Mouse (Mus musculus): ENCODE measurements around the gene Resp18. TPM values are rescaled to one million over a fixed set of nuclear protein-coding genes. Genes with fewer than 3 reads are reported as not detected.
A peak's percentile ranks its signal among the peaks of the same experiment; 100 is the strongest.

Resp18 gene
- total RNA-seq, 2 experiments from 2014 or later: not detected

DNA sequence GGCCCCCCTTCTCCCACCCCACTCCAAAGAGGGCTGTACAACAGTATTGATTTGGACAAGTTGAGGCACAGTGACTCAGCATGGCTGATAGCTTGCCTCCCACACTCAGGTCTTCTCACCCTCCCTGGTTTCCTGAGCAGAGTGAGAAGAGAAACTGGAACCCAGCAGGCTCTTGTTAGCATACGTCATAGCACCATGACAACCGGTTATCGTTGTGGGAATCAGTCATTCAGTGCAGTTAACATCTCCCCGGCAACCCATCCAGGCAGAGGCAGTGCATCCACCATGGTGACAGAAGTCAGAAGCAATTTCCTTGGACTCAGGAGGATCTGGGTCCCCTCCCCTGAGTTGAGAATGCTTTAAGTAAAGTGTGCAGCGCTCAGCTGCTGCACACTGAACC, 4.8 kb upstream of the Resp18 start:
- no peak for ATAC-seq (replicated peaks; ENCODE audit: low FRiP score, low TSS enrichment, poor library complexity, severe bottlenecking)

DNA sequence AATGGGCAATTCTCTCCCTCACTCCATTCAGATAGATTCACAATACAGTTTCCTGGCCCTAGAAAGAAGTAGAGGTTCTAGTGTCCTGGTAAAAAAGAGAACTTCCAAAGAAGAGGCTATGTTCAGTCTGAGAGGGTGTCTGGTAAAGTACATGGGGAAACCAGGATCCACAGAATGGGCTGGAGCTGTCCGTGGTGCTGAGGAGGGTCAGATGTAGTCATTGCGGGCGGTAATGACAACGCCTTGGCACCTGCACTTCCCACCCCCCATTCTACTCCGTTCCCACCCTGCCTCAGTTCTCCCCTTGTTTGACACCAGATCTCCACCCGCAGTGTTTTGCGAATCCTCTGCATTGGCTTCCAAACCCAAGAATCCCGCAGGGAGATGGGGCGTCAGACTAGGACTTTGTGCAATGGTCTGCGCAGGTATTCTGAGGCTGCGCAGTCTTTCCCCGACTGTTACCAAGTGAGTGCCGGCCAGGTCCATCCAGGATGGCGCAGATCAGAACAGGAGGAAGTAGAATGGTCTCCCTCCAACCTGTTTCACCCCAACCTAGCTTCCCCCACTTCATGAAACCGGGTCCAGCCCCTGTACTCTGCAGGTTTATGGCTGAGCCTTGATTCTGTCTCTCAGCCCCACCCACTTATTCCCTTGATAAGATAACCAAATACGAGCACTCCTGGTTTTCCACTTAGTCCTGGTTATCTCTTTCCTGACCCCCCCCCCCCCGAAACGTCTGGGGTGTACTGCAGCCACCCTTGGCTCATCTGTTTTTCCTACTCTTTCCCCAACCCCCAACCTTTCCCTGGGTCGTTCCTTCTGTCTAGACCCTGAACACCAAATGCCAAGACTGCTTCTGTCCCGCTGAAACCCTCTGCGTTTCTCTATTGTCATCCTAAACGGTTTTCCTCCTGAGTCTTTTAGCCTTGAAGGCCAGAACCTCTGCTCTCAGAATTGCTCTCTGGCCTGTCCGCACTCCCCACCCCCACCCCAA, 723 bp downstream of the Resp18 start:
- peak; percentile 55; the same call in 1 of the 2 replicates for ATAC-seq (replicated peaks; ENCODE audit: low FRiP score, low TSS enrichment, poor library complexity, severe bottlenecking)

DNA sequence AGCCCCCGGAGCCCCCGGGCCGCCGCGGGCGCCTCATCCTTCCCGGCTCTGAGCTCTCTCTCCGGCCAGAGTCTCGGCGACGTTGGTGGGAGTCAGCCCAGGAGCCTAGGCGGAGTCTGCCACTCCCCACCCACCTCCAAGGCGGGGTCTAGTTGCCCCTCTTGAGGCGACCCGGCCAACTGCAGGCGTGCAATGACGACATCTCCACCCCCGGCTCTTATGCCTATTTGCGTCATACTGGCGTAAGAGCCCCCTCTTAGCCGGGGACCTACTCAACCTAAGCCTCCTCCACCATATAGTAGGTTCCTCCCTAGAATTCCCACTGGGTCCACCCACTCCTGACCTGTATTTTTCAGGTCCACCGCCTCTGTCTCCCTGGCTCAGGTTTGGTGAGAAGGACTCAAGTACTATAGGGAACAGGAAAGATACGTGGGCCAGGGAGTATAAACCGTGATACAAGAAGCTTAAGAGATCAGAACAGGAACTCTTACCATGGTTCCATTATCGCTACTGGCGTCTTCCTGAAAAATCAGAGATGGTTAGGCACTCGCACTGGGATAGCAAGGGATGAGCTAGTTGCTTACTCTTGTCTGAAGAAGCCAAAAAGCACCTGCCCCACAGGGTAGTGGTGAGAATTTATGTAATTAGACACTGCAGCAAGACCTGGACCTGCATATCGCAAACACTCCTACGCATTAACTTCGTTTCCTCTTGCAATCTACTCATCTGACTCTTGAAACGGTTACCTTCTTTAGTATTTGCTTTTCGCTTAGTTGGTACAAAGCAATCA, 13.9 kb downstream of the Resp18 start, which contains the start of gene Ptprn:
TSS of gene Ptprn (minus strand) at position 412 of the 790 bp plus-strand sequence.
- ATAC-seq (replicated peaks; ENCODE audit: low FRiP score, low TSS enrichment, poor library complexity, severe bottlenecking): no peak

DNA sequence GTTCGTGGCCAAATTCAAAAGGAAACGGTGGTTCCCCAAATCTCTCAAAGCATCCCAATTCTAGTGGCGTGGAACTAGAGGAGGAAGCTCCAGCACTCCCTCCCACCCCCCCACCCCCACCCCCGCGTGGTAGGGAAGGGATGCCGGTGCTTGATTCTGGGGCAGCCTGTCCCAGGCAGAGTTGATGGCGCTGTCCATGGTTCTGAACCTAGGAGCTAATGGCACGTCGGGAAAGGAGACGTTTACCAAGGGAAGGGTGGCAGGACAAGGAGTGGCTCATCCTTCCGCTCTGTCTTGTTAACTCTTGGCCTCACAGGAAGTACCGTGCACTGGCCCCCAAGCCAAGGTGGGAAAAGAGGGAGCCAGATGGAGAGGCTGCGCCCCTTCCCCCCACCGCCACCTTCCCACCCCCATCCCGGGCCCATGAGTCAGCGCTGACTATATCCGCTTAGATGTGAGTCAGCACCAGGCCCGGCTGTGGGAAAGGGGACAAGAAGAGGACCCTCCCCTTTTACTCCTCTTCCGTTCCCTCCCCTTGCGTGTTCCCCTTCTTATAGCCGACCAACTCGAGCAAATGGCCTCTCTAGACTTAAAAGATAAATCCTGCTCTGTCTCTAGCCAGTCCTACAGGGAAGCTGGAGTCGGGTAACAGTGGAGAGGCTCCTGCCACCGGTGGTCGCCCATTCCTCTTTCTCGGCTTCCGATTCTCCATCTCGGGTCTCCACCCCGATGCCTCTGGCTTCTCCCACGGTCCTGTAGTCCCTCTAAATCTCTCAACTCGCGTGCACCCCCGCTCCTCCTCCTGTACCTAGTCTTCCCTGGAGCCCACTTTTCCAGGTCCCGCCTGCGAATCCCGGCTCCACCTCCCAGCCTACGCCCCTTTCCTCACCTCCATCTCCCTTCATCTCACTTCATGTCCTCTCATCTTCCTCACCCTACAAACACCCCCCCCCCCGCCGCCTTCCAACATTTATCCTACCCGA, 15.0 kb downstream of the Resp18 start:
- ATAC-seq (replicated peaks; ENCODE audit: low FRiP score, low TSS enrichment, poor library complexity, severe bottlenecking): peak; percentile 81

DNA sequence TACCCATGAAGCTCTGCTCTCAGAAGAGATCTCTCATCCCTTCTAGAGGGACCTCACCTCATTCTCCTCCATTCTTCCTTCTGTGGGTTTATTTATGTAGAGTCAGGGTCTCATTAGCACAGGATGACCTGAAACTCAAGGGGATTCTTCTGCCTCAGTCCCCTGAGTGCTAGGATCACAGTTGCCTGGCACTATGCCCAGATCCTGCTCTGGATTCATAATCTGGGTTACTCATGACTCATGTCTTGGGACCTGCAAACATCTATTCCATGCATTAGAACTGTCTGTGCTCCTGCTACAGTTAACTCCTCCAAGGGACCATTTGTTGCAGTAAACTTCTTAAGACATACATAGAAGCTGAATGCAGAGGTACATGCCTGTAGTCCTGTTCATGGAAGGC, 16.9 kb downstream of the Resp18 start:
- ATAC-seq (replicated peaks; ENCODE audit: low FRiP score, low TSS enrichment, poor library complexity, severe bottlenecking): no peak

DNA sequence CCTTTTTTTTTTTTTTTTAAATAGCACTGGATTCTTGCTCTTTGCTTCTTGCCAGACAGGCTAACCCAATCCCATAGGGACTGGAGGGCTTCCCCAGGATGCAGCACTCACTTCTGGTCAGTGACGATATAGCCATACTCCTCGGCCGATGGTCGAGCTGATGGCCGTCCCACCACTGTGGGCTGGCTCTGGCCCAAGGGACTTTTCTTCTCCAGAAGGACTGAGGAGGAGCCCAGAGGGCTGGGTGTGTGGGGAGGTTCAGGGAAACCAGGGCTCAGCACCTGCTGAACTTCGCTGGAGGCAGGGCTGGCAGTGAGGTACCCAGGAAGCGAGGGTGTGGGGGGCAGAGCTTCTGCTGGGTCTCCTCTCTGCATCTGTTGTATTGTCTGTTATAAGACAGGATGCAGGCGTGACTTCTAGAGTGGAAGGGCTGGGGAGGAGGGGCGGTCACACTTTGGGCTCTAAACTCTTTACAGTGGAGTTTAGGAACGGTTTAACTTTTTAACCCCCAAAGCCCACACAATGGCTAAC, 22.6 kb downstream of the Resp18 start:
- ATAC-seq (replicated peaks; ENCODE audit: low FRiP score, low TSS enrichment, poor library complexity, severe bottlenecking): no peak

DNA sequence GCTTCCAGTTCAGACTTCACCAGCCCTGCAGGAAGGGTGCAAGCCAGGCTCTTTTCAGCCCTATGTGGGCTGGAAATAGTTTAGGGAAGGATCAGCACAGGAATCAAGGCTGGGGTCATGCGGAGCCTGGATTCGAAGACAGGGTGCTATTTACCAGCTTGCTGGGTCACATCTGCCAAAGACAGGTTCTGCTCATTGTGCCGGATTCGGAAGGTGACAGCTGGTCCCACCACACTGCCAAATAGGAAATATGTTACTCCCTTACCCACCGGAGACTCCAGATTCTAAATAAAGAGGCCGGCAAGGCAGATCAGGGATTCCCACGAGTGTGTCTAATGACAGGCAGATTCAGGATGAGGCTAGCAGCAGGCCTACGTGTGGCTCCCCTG, 23.6 kb downstream of the Resp18 start:
- ATAC-seq (replicated peaks; ENCODE audit: low FRiP score, low TSS enrichment, poor library complexity, severe bottlenecking): no peak

DNA sequence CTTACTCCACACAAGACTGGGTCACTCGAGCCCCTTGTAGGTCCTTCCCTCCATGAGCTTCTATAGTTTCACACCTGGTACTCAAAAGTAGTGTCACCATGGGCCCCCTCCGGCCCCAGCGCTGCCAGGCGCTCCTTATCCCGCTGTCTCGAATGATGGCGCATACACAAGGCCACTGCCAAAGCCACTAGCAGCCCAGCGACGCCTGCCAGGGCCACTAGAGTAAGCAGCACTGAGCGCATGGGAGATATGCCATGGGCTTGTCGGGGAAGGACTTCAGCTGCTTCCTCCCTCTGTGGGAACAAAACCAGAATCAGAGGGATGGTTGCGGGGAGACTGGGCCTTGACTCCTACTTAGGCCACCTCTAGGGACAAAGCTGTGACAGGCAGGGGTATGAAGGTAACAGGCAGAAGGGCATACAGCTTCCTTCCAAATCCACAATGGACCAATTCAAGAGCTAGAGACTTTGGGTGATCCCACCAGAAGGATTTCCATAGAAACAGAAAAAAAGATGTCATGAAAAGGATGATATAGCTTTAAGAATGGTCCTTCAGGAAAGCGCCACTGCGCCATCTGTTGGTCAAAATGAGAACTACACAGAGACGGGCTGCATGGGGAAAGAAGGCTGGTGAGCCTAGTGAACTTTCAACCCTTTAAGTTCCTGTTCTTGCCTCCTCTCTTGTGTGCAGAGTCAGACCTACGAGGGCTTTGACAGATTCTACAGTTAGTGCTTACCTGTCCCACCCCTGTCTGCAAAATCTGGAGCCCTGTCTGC, 24.2 kb downstream of the Resp18 start:
- ATAC-seq (replicated peaks; ENCODE audit: low FRiP score, low TSS enrichment, poor library complexity, severe bottlenecking): peak; percentile 32; the same call in 1 of the 2 replicates

DNA sequence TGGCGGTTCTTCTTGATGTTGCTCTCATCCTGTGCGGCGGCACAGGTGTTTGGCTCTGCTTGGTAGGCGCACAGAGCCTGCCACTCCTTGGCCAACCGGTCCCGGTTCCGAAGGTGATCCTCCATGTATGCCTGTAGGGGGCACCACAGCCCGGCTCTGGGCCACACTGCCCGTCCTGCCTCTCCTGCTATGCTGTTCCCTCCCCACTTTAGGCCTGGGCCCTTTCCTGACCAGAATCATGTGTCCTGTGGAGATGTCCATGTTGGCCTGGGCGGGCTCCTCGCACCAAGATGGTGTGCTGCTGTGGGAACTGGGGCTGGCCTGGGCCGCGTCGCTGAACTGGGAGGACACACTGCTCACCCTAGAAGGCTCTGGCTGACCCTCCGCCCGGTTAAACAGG, 25.2 kb downstream of the Resp18 start:
- ATAC-seq (replicated peaks; ENCODE audit: low FRiP score, low TSS enrichment, poor library complexity, severe bottlenecking): no peak

DNA sequence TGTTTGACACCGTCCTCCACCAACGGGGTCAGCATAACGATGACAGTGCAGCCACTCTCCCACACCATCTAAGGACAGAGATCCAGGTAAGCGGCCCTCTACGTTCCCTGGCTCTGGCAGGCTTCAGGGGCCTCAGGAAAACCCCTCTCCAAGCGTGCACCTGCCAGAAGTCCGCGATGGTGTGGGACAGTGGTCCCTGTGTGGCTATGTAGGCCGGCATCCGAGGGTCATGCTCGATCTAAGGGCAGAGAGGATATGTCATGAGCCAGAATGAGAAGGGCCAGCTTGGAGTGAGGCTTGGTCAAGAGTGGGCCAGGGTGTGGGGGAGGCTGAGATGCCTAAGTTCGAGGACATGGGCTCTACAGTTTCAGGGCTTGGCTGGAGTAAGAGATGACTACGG, 25.9 kb downstream of the Resp18 start:
- no peak for ATAC-seq (replicated peaks; ENCODE audit: low FRiP score, low TSS enrichment, poor library complexity, severe bottlenecking)

DNA sequence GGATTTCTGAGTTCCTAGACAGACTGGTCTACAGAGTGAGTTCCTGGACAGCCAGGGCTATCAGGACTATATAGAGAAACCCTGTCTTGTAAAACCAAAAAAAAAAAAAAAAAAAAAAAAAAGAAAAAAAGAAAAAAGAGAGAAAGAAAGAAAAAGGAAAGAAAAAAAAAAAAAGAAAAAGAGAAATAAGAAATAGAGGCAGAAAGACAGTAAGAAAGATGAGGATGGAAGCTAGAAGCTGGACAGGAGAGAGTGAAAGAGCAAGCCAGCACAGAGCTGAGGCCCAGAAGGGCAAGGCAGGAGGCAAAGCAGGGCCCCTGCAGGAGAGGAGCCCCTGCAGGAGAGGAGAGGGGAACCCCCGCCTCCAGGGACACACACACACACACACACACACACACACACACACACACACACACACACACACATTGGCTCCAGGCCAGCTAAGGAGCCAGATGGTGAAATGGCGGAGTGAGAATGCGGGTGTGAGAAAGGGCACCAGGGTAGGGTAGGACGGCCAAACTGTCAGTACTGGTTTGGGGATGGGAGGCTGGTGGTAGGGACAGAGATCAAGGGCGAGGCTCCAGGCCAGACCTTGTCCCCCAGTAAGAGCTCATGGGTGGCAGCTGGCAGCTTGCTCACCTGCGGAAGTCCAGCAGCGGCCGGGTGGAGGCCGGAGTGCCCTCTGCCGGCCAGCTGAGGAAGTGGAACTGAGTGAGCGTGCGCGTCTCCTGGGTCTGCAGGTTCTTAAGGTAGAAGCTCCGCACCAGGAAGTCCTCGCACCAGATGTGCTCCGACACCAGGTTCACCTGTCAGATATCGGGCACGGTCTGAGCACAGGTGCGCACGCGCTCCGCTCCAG, 26.9 kb downstream of the Resp18 start:
- ATAC-seq (replicated peaks; ENCODE audit: low FRiP score, low TSS enrichment, poor library complexity, severe bottlenecking): peak; percentile 65

DNA sequence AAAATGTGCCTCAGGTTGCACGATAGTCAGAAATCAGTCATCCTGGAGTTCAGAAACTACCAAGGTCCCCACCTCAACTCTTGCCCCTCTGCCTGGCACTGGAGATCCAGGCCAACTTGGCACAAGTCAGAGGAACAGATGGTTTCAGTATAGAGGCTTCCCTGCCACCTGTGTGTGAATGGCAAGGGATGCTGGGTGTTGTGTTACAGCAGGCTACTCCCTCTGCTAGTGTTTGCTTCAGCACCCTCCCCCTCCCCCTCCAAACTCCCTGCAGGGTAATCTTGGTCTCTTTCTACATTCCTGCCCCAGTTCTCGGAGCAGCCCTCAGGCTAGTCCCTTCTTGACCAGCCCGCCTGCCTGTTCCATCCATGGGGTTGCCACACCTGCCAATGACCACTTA, 27.7 kb downstream of the Resp18 start:
- ATAC-seq (replicated peaks; ENCODE audit: low FRiP score, low TSS enrichment, poor library complexity, severe bottlenecking): no peak

DNA sequence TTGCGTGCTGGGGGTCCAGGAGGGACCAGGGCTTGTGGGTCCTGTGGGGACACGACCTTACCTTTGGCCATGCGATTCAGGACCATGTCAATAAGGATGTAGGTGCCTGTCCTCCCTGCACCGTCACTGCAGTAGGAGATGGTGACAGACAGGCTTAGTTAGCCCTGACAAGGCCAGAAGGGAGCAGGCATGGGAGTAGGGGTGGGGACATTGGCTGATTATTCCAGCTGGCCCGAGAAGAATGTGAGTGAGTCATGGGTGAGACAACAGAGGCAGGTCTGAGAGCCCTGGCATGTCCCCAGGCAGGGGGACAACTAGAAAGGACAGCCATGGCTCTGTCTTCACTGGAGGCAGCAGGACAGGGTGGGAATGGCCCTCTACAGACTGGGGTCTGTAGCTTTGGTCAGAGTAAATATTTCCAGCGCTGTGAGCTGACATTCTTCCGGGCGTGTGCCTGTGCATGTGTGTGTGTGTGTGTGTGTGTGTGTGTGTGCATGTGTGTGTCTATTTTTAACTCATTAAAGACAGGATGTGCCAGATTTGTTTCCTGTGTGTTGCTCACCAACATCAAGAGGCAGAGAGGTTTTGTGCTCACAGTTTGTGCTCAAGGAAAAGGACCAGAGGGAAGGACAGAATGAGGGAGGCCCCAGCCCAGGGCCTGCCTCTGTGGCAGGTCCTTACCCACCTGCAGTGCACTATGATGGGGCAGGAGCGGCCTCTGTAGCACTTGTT, 30.0 kb downstream of the Resp18 start:
- ATAC-seq (replicated peaks; ENCODE audit: low FRiP score, low TSS enrichment, poor library complexity, severe bottlenecking): no peak

DNA sequence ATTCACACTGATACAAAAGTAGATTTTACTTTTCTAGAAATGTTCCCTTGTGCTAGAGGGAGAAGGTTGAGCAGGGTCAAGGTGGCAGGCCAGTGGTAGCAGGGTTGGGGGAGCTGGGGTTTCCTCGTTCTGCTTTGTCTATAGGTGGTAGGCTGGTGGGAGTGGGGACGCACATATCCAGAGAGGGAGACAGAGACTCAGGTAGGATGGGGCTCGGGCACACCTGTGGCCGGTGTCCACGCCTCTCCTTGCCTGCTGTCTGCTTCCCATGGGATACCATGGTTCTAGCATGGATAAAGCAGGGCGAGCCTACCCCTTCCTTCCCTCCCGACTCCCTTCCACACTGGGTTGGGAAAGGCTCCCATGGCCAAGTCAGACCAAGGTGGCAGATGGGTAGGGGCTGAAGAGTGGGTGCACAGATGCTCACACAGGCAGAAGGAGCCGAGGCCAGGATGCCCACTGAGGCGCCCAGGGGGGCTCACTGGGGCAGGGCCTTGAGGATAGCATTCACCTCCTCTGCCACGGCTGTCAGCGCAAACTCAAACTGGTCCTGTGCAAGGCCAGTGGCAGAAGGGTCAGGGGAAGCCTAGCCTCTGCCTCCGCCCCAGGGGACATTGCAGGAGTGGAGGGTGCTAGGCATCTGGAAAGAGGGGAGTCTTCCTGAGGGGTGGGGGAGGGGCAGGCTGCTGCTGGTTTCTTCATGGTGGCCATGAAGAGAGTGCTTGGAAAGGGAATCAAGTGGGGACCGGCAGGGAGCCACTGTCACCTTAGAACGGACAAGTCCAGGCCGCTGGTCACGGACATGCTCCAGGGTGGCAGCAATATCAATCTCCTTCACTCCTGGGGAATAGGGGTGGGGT, 30.9 kb downstream of the Resp18 start:
- ATAC-seq (replicated peaks; ENCODE audit: low FRiP score, low TSS enrichment, poor library complexity, severe bottlenecking): no peak

DNA sequence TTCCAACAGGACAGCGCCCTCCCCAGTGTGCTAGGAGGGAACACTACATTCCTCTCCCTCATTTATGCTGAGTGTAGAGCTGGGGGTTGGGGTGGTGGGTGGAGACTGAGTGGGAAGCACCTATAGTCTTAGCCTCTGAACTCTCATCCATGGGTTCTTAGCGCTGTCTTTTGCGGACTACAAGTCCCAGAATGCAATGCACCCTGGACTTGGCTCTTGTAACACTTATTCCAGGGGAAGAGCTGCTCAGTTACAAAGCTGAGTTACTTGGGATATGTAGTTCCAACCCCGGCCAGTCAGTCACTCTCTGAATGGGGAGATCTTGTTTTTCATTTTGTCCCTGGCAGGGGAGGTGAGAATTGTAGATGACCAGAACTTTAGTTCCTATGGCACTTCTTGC, 33.4 kb downstream of the Resp18 start:
- ATAC-seq (replicated peaks; ENCODE audit: low FRiP score, low TSS enrichment, poor library complexity, severe bottlenecking): peak; percentile 72
